Mouse (Mus musculus) hindbrain, embryonic 11.5 days (tissue): ENCODE results near the gene Kyat1. TPM values are rescaled to one million over a fixed set of nuclear protein-coding genes. Genes with fewer than 3 reads are reported as not detected.
"Not testable (repeated sequence)": the region's sequence is repeated elsewhere in the genome, so short reads cannot be mapped to it uniquely, and the experiment has no call there.

Source experiments
- ATAC-seq: fragments of 200-750 bp; cut with Nextera tagmentation; 2 replicates; pipeline ENCODE4 v1.8.0; 2017; ENCODE audit warnings: mild to moderate bottlenecking, moderate TSS enrichment, moderate library complexity; ENCODE audit not compliant: low FRiP score
- DNase-seq: peaks from one replicate; pipeline ENCODE4 v3.0.0-alpha.2; 2015; ENCODE audit warnings: low spot score
- H3K27ac ChIP-seq: fragments of 300-500 bp; sonication (generic); 2 replicates; pipeline ENCODE4 v1.5.1; 2014; ENCODE audit warnings: mild to moderate bottlenecking, low read depth, low read length
- H3K27me3 ChIP-seq: fragments of 300-500 bp; sonication (generic); 2 replicates; pipeline ENCODE4 v1.6.1; 2014; ENCODE audit warnings: mild to moderate bottlenecking, low read length, moderate library complexity, mixed read lengths; ENCODE audit not compliant: control insufficient read depth, insufficient read depth
- H3K36me3 ChIP-seq: fragments of 300-500 bp; sonication (generic); 2 replicates; pipeline ENCODE4 v1.6.1; 2014; ENCODE audit warnings: mild to moderate bottlenecking, low read length, moderate library complexity, mixed read lengths; ENCODE audit not compliant: control insufficient read depth, insufficient read depth
- H3K4me1 ChIP-seq: fragments of 300-500 bp; sonication (generic); replicated peaks from 2 replicates; pipeline ENCODE4 v1.6.1; 2014; ENCODE audit warnings: low read length, mixed read lengths; ENCODE audit not compliant: control insufficient read depth, insufficient read depth
- H3K4me2 ChIP-seq: fragments of 300-500 bp; sonication (generic); replicated peaks from 2 replicates; pipeline ENCODE4 v1.6.1; 2014; ENCODE audit warnings: mild to moderate bottlenecking, low read depth, low read length
- H3K4me3 ChIP-seq: fragments of 300-500 bp; sonication (generic); 2 replicates; pipeline ENCODE4 v1.5.1; 2014; ENCODE audit warnings: low read depth, low read length
- H3K9ac ChIP-seq: fragments of 300-500 bp; sonication (generic); 2 replicates; pipeline ENCODE4 v1.6.1; 2014; ENCODE audit warnings: low read depth, low read length
- H3K9me3 ChIP-seq: fragments of 300-500 bp; sonication (generic); 2 replicates; pipeline ENCODE4 v1.6.1; 2016; ENCODE audit warnings: low read length; ENCODE audit not compliant: control insufficient read depth
- WGBS: fragments of 180-500 bp; shearing (Covaris S2); extraction: QIAGEN DNeasy Blood & Tissue Kit; methylation state at CpG from one replicate; pipeline ENCODE4 v1.1.7; 2014; 5-methylcytosine and 5-hydroxymethylcytosine counted together
- polyA plus RNA-seq: library from polyadenylated mRNA; unstranded; fragments of >200 nt; fragmentation: Nextera tagmentation; extraction: Ambion mirVana; gene quantifications from 2 replicates; pipeline ENCODE4 v1.2.1, GENCODE M21; 2014

Kyat1 gene
- polyA plus RNA-seq, 1 experiment from 2014 or later, result 9.4 TPM

- no peak overlapping the region for H3K4me3 ChIP-seq
- ATAC-seq (no peak), DNase-seq (no peak)
- no peak overlapping the region for H3K9ac ChIP-seq
- no peaks in the 10 kb centered on the region for H3K27me3 ChIP-seq
- no peaks in the 10 kb centered on the region for H3K36me3 ChIP-seq
- H3K9me3 ChIP-seq, result no peaks in the 10 kb centered on the region
- no peak overlapping the region for H3K4me2 ChIP-seq
- H3K4me1 ChIP-seq, result no peaks in the 10 kb centered on the region
- WGBS, result 82% methylated on average over 3 of the region's 3 CpGs
- no peak overlapping the region for H3K27ac ChIP-seq
Measured at GRCm38 (mm10) chr2:30185681-30186080, 20.0 kb downstream of the Kyat1 start.

- Histone ChIP-seq H3K27ac (no peak overlapping the region), H3K4me1 (no peaks in the 10 kb centered on the region), H3K9ac (no peak overlapping the region), H3K27me3 (no peaks in the 10 kb centered on the region), H3K36me3 (no peaks in the 10 kb centered on the region), H3K9me3 (no peaks in the 10 kb centered on the region), H3K4me3 (no peak overlapping the region), H3K4me2 (no peak overlapping the region)
- no peak for ATAC-seq
- 92% methylated on average over 6 of the region's 6 CpGs for WGBS
- no peak for DNase-seq
Measured at GRCm38 (mm10) chr2:30185276-30185675, 20.4 kb downstream of the Kyat1 start.

GRCm38 (mm10) chr2:30183721-30184120, 21.9 kb downstream of the Kyat1 start:
- Histone ChIP-seq H3K27ac (no peak overlapping the region), H3K9ac (no peak overlapping the region), H3K4me3 (no peak overlapping the region), H3K9me3 (no peaks in the 10 kb centered on the region), H3K4me2 (no peak overlapping the region), H3K36me3 (no peaks in the 10 kb centered on the region), H3K27me3 (no peaks in the 10 kb centered on the region), H3K4me1 (no peaks in the 10 kb centered on the region)
- no peak for DNase-seq
- WGBS, result 83% methylated on average over 3 of the region's 3 CpGs
- no peak for ATAC-seq

- H3K27ac ChIP-seq, result no peak overlapping the region
- WGBS, result 91% methylated on average over 2 of the region's 2 CpGs
- no peaks in the 10 kb centered on the region for H3K36me3 ChIP-seq
- H3K27me3 ChIP-seq, result no peaks in the 10 kb centered on the region
- H3K9ac ChIP-seq, result no peak overlapping the region
- H3K4me3 ChIP-seq, result no peak overlapping the region
- DNase-seq (no peak), ATAC-seq (no peak)
- H3K9me3 ChIP-seq, result no peaks in the 10 kb centered on the region
- H3K4me2 ChIP-seq, result no peak overlapping the region
- no peaks in the 10 kb centered on the region; the same call in 1 of the 2 replicates for H3K4me1 ChIP-seq
Measured at GRCm38 (mm10) chr2:30182424-30182823, 23.2 kb downstream of the Kyat1 start.

GRCm38 (mm10) chr2:30178711-30179110, 26.9 kb downstream of the Kyat1 start:
- peak overlapping the region; percentile 72; the same call in 1 of the 2 replicates for H3K4me2 ChIP-seq
- H3K4me1 ChIP-seq, H3K9me3 ChIP-seq, DNase-seq, H3K27ac ChIP-seq, H3K36me3 ChIP-seq, H3K27me3 ChIP-seq, H3K4me3 ChIP-seq, H3K9ac ChIP-seq: not testable (repeated sequence)
- 51% methylated on average over 7 of the region's 7 CpGs for WGBS
- peak; percentile 48 for ATAC-seq

- WGBS, result 2% methylated on average over 54 of the region's 54 CpGs
- no peak within 1 kb of the TSS for H3K27ac ChIP-seq
- H3K27me3 ChIP-seq, result no peaks in the 10 kb centered on the region
- H3K4me3 ChIP-seq, result peak within 1 kb of the TSS; percentile 81
- peak; percentile 99 for ATAC-seq
- H3K4me2 ChIP-seq, result peak within 1 kb of the TSS; percentile 72
- peaks cover 12% of the 10 kb centered on the region for H3K36me3 ChIP-seq
- peak within 1 kb of the TSS; percentile 83 for H3K9ac ChIP-seq
- H3K9me3 ChIP-seq, result no peaks in the 10 kb centered on the region
- peaks cover 4% of the 10 kb centered on the region; the same call in 1 of the 2 replicates for H3K4me1 ChIP-seq
- peak; percentile 97 for DNase-seq
Measured at GRCm38 (mm10) chr2:30177700-30178675, 27.7 kb downstream of the Kyat1 start, which contains the start of gene Spout1. TSS of gene Spout1 (minus strand) at chr2:30178459.

GRCm38 (mm10) chr2:30176561-30176960, 29.1 kb downstream of the Kyat1 start:
- Histone ChIP-seq H3K27ac (no peak overlapping the region), H3K4me3 (no peak overlapping the region), H3K4me1 (peaks cover 6% of the 10 kb centered on the region; the same call in 1 of the 2 replicates), H3K9ac (no peak overlapping the region), H3K27me3 (no peaks in the 10 kb centered on the region), H3K36me3 (peaks cover 12% of the 10 kb centered on the region), H3K9me3 (no peaks in the 10 kb centered on the region), H3K4me2 (no peak overlapping the region)
- ATAC-seq (no peak), DNase-seq (no peak)
- 100% methylated on average over 2 of the region's 2 CpGs for WGBS

- H3K27ac ChIP-seq, result no peak overlapping the region
- H3K36me3 ChIP-seq, result peaks cover 12% of the 10 kb centered on the region
- DNase-seq (no peak), ATAC-seq (no peak)
- no peak overlapping the region for H3K4me3 ChIP-seq
- no peak overlapping the region for H3K4me2 ChIP-seq
- no peak overlapping the region for H3K9ac ChIP-seq
- 83% methylated on average over 8 of the region's 8 CpGs for WGBS
- H3K27me3 ChIP-seq, result no peaks in the 10 kb centered on the region
- H3K4me1 ChIP-seq, result peaks cover 6% of the 10 kb centered on the region; the same call in 1 of the 2 replicates
- no peaks in the 10 kb centered on the region for H3K9me3 ChIP-seq
Measured at GRCm38 (mm10) chr2:30175897-30176296, 29.8 kb downstream of the Kyat1 start.
